Mouse (Mus musculus) myocyte (in vitro differentiated cells): Measurements from ENCODE around the gene Bbs9. TPM values are rescaled to one million over a fixed set of nuclear protein-coding genes. Genes with fewer than 3 reads are reported as not detected.

ENCODE experiments used
- H3K27me3 ChIP-seq: one replicate; pipeline ENCODE4 v1.6.1; 2011; ENCODE audit not compliant: control insufficient read depth, insufficient read depth, insufficient read length
- H3K36me3 ChIP-seq: one replicate; pipeline ENCODE4 v1.6.1; 2011; ENCODE audit not compliant: control insufficient read depth, insufficient read depth
- H3K4me2 ChIP-seq: one replicate; pipeline ENCODE4 v1.6.1; 2011; ENCODE audit warnings: low read depth, control low read depth
- H3K4me3 ChIP-seq: one replicate; pipeline ENCODE4 v1.5.1; 2011; ENCODE audit warnings: mild to moderate bottlenecking, control low read depth, moderate library complexity
- H3K79me2 ChIP-seq: one replicate; pipeline ENCODE4 v1.6.1; 2011; ENCODE audit not compliant: control insufficient read depth, insufficient read depth
- H3ac ChIP-seq: one replicate; pipeline ENCODE4 v1.6.1; 2011; ENCODE audit not compliant: control insufficient read depth, insufficient read length
- CEBPB ChIP-seq: IDR thresholded peaks from 2 replicates; pipeline ENCODE4 v1.6.1; 2011; ENCODE audit warnings: mild to moderate bottlenecking, moderate library complexity; ENCODE audit not compliant: poor library complexity, insufficient read depth, severe bottlenecking
- E2F4 ChIP-seq: IDR thresholded peaks from one replicate; pipeline ENCODE4 v1.6.1; 2011; ENCODE audit warnings: mild to moderate bottlenecking, control low read depth, moderate library complexity; ENCODE audit not compliant: insufficient read depth
- MAX ChIP-seq: IDR thresholded peaks from one replicate; pipeline ENCODE4 v1.6.1; 2011; ENCODE audit warnings: low read depth, mild to moderate bottlenecking, control low read depth
- MYOD1 ChIP-seq, 3 experiments: IDR thresholded peaks; one replicate each; pipeline ENCODE4 v1.6.1; 2011; ENCODE audit warnings: control low read depth in 2 of 3, low read depth in 2 of 3, mild to moderate bottlenecking in 2 of 3, moderate library complexity in 1 of 3; ENCODE audit not compliant: insufficient read length in 2 of 3, control insufficient read depth in 1 of 3
- MYOG ChIP-seq, 3 experiments: IDR thresholded peaks; one replicate each; pipeline ENCODE4 v1.6.1; 2011; ENCODE audit warnings: control low read depth in 2 of 3, low read depth in 2 of 3, mild to moderate bottlenecking in 2 of 3; ENCODE audit not compliant: insufficient read length in 2 of 3, control insufficient read depth in 1 of 3, insufficient read depth in 1 of 3
- POLR2A ChIP-seq: IDR thresholded peaks from one replicate; pipeline ENCODE4 v1.6.1; 2011; ENCODE audit warnings: low read depth, mild to moderate bottlenecking, control low read depth, moderate library complexity; ENCODE audit not compliant: insufficient read length
- POLR2AphosphoS2 ChIP-seq: IDR thresholded peaks from one replicate; pipeline ENCODE4 v1.6.1; 2011; ENCODE audit warnings: low read depth, control low read depth; ENCODE audit not compliant: insufficient read length
- REST ChIP-seq: IDR thresholded peaks from one replicate; pipeline ENCODE4 v1.6.1; 2011; ENCODE audit warnings: mild to moderate bottlenecking, control low read depth, moderate library complexity; ENCODE audit not compliant: insufficient read depth, insufficient read length
- SRF ChIP-seq: IDR thresholded peaks from one replicate; pipeline ENCODE4 v1.6.1; 2011; ENCODE audit warnings: low read depth; ENCODE audit not compliant: control insufficient read depth, insufficient read length
- TCF12 ChIP-seq: IDR thresholded peaks from one replicate; pipeline ENCODE4 v1.6.1; 2011; ENCODE audit warnings: mild to moderate bottlenecking, control low read depth; ENCODE audit not compliant: poor library complexity, insufficient read depth, severe bottlenecking
- TCF3 ChIP-seq: IDR thresholded peaks from one replicate; pipeline ENCODE4 v1.6.1; 2011; ENCODE audit warnings: low read depth, control low read depth; ENCODE audit not compliant: insufficient read length
- USF1 ChIP-seq: IDR thresholded peaks from one replicate; pipeline ENCODE4 v1.6.1; 2011; ENCODE audit warnings: low read depth, mild to moderate bottlenecking, control low read depth, moderate library complexity
- polyA plus RNA-seq: library from polyadenylated mRNA; unstranded; fragments of >200 nt; fragmentation: generic; extraction: Trizol; gene quantifications from one replicate; pipeline ENCODE4 v1.2.1, GENCODE M21; 2012; ENCODE audit warnings: missing spikeins

Gene Bbs9
- polyA plus RNA-seq, 1 experiment: 3.6 TPM

- TF ChIP-seq CEBPB (no peak), E2F4 (no peak), TCF3 (no peak), SRF (no peak), REST (no peak)
Measured at GRCm38 (mm10) chr9:22827176-22827770, 351.8 kb downstream of the Bbs9 start.

GRCm38 (mm10) chr9:22829212-22829960 lies 353.9 kb downstream of the Bbs9 start:
- H3K4me2 ChIP-seq: no peak overlapping the region
- TF ChIP-seq TCF3 (no peak), POLR2AphosphoS2 (no peak), MAX (no peak), MYOD1 (IDR thresholded peaks at IDR 0.05; ENCODE audit: control insufficient read depth in 1 of 3, insufficient read length in 2 of 3, low read depth in 2 of 3) (no peak), SRF (no peak), CEBPB (no peak), POLR2A (no peak), REST (no peak)
- no peak overlapping the region for H3ac ChIP-seq
- no peak overlapping the region for H3K4me3 ChIP-seq
- no peaks in the 10 kb centered on the region for H3K79me2 ChIP-seq
- no peaks in the 10 kb centered on the region for H3K36me3 ChIP-seq
- H3K27me3 ChIP-seq: no peaks in the 10 kb centered on the region

More at GRCm38 (mm10) chr9:22827176-22827770, 351.8 kb downstream of the Bbs9 start:
- H3K4me3 ChIP-seq: no peak overlapping the region
- H3K27me3 ChIP-seq: no peaks in the 10 kb centered on the region
- H3K79me2 ChIP-seq: no peaks in the 10 kb centered on the region
- H3K36me3 ChIP-seq: no peaks in the 10 kb centered on the region
- no peak overlapping the region for H3ac ChIP-seq
- no peak overlapping the region for H3K4me2 ChIP-seq

GRCm38 (mm10) chr9:22834994-22835512 lies 359.5 kb downstream of the Bbs9 start:
- Histone ChIP-seq H3K4me2 (no peak overlapping the region), H3ac (no peak overlapping the region), H3K27me3 (no peaks in the 10 kb centered on the region), H3K79me2 (no peaks in the 10 kb centered on the region), H3K4me3 (no peak overlapping the region), H3K36me3 (no peaks in the 10 kb centered on the region)
- no peak for TF ChIP-seq TCF12
- TF ChIP-seq MYOG (IDR thresholded peaks at IDR 0.05; ENCODE audit: control insufficient read depth in 1 of 3, insufficient read depth in 1 of 3, insufficient read length in 2 of 3, low read depth in 2 of 3): no peak
- no peak for TF ChIP-seq TCF3

- H3K4me3 ChIP-seq: no peak overlapping the region
- TF ChIP-seq MAX: no peak
- no peak for TF ChIP-seq MYOG (IDR thresholded peaks at IDR 0.05; ENCODE audit: control insufficient read depth in 1 of 3, insufficient read depth in 1 of 3, insufficient read length in 2 of 3, low read depth in 2 of 3)
- no peak for TF ChIP-seq CEBPB
- TF ChIP-seq E2F4: no peak
- no peak for TF ChIP-seq TCF3
- no peaks in the 10 kb centered on the region for H3K27me3 ChIP-seq
- no peak overlapping the region for H3ac ChIP-seq
- no peaks in the 10 kb centered on the region for H3K79me2 ChIP-seq
- no peaks in the 10 kb centered on the region for H3K36me3 ChIP-seq
- H3K4me2 ChIP-seq: no peak overlapping the region
Measured at GRCm38 (mm10) chr9:22837000-22837399, 361.5 kb downstream of the Bbs9 start.

- H3K36me3 ChIP-seq: no peaks in the 10 kb centered on the region
- H3ac ChIP-seq: no peak overlapping the region
- TF ChIP-seq POLR2AphosphoS2 (no peak), TCF3 (no peak), TCF12 (no peak), SRF (no peak), E2F4 (no peak), MYOD1 (IDR thresholded peaks at IDR 0.05; ENCODE audit: control insufficient read depth in 1 of 3, insufficient read length in 2 of 3, low read depth in 2 of 3) (no peak), MAX (no peak), REST (no peak), USF1 (no peak), CEBPB (no peak), MYOG (IDR thresholded peaks at IDR 0.05; ENCODE audit: control insufficient read depth in 1 of 3, insufficient read depth in 1 of 3, insufficient read length in 2 of 3, low read depth in 2 of 3) (no peak), POLR2A (no peak)
- no peak overlapping the region for H3K4me3 ChIP-seq
- H3K27me3 ChIP-seq: no peaks in the 10 kb centered on the region
- H3K4me2 ChIP-seq: no peak overlapping the region
- H3K79me2 ChIP-seq: no peaks in the 10 kb centered on the region
Measured at GRCm38 (mm10) chr9:22837702-22838210, 362.2 kb downstream of the Bbs9 start.
